Mouse (Mus musculus) kidney, embryonic 14.5 days (tissue): ENCODE data around the gene Cyth4. TPM values are rescaled to one million over a fixed set of nuclear protein-coding genes. Genes with fewer than 3 reads are reported as not detected.
A peak's percentile ranks its signal among the peaks of the same experiment; 100 is the strongest.

Experiments
- ATAC-seq: fragments of 200-750 bp; cut with Nextera tagmentation; 2 replicates; pipeline ENCODE4 v1.8.0; 2017; ENCODE audit warnings: moderate number of reproducible peaks, mild to moderate bottlenecking, moderate TSS enrichment, moderate library complexity; ENCODE audit not compliant: low FRiP score, low TSS enrichment
- H3K27ac ChIP-seq: fragments of 300-500 bp; sonication (generic); 2 replicates; pipeline ENCODE4 v1.5.1; 2014; ENCODE audit warnings: low read depth, mild to moderate bottlenecking, low read length, moderate library complexity, mixed read lengths
- H3K27me3 ChIP-seq: fragments of 300-500 bp; sonication (generic); 2 replicates; pipeline ENCODE4 v1.6.1; 2014; ENCODE audit warnings: mild to moderate bottlenecking, low read length; ENCODE audit not compliant: control insufficient read depth, insufficient read depth
- H3K36me3 ChIP-seq: fragments of 300-500 bp; sonication (generic); 2 replicates; pipeline ENCODE4 v1.6.1; 2014; ENCODE audit warnings: low read length, mixed read lengths; ENCODE audit not compliant: control insufficient read depth, insufficient read depth
- H3K4me1 ChIP-seq: fragments of 300-500 bp; sonication (generic); 2 replicates; pipeline ENCODE4 v1.6.1; 2014; ENCODE audit warnings: low read length, mixed read lengths; ENCODE audit not compliant: control insufficient read depth, insufficient read depth
- H3K4me2 ChIP-seq: fragments of 300-500 bp; sonication (generic); replicated peaks from 2 replicates; pipeline ENCODE4 v1.6.1; 2014; ENCODE audit warnings: low read depth, mild to moderate bottlenecking, low read length
- H3K4me3 ChIP-seq: fragments of 300-500 bp; sonication (generic); 2 replicates; pipeline ENCODE4 v1.5.1; 2014; ENCODE audit warnings: mild to moderate bottlenecking, low read length
- H3K9ac ChIP-seq: fragments of 300-500 bp; sonication (generic); 2 replicates; pipeline ENCODE4 v1.6.1; 2014; ENCODE audit warnings: low read depth, mild to moderate bottlenecking, low read length, moderate library complexity
- H3K9me3 ChIP-seq: fragments of 300-500 bp; sonication (generic); 2 replicates; pipeline ENCODE4 v1.6.1; 2016; ENCODE audit warnings: low read length; ENCODE audit not compliant: control insufficient read depth
- WGBS: fragments of 180-500 bp; shearing (Covaris S2); extraction: QIAGEN DNeasy Blood & Tissue Kit; methylation state at CpG from one replicate; pipeline ENCODE4 v1.1.7; 2014; 5-methylcytosine and 5-hydroxymethylcytosine counted together
- polyA plus RNA-seq: library from polyadenylated mRNA; unstranded; fragments of >200 nt; fragmentation: Nextera tagmentation; extraction: Ambion mirVana; gene quantifications from 2 replicates; pipeline ENCODE4 v1.2.1, GENCODE M21; 2014

Gene Cyth4
- polyA plus RNA-seq, 1 experiment from 2014 or later: 2.6 TPM

DNA sequence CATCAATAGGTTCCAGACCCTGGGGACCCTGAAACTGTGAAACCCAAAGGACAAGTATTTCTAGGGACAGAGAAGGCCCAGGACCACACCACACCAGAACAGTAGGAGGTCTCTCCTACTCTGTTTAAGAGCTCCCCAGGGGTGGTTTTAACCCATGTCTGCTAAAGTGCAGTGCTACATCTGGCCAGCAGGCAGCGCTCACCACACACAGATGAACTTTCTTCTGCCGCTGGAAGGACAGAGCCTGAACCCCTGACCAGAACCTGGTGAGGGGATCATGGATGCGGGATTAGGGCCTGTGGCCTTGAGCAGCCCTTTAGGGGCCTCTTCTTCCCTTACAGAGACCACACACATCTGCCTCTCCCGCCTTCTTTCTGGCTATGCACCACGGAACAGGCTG lies 26.6 kb downstream of the Cyth4 start:
- Histone ChIP-seq H3K27ac (no peak overlapping the region), H3K9ac (no peak overlapping the region), H3K36me3 (no peaks in the 10 kb centered on the region), H3K27me3 (no peaks in the 10 kb centered on the region; the same call in 1 of the 2 replicates), H3K4me3 (no peak overlapping the region), H3K4me1 (peaks cover 2% of the 10 kb centered on the region; the same call in 1 of the 2 replicates), H3K4me2 (no peak overlapping the region), H3K9me3 (no peaks in the 10 kb centered on the region)
- no peak for ATAC-seq
- WGBS: 8% methylated on average over 5 of the region's 5 CpGs

DNA sequence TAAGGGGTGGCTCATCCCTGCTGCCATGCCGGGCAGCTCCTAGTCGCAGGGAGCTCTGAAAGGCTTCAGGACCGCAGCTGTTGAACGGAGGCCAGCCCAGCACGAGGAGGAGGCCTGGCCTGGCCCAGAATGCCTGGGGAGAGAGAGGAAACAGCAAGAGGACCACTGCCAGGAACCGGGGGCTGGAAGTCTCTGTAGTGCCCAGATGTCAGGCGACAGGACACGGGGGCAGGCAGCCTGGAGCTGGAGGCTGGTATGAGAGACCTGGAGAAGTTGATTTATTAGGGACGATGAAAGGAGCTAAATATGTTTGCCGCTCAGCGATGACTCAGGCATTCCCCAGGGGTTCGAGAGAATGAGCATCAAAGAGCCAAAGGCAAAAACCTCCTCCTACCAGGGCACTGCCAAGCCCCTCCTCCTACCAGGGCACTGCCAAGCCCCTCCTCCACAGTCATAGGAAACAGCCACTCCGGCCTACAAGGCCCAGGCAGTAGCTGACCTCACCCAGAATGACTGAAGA lies 27.6 kb downstream of the Cyth4 start:
- H3K4me1 ChIP-seq: peaks cover 2% of the 10 kb centered on the region; the same call in 1 of the 2 replicates
- no peak overlapping the region for H3K27ac ChIP-seq
- 46% methylated on average over 13 of the region's 13 CpGs for WGBS
- H3K9ac ChIP-seq: no peak overlapping the region
- H3K36me3 ChIP-seq: no peaks in the 10 kb centered on the region
- no peak for ATAC-seq
- H3K4me3 ChIP-seq: no peak overlapping the region
- no peak overlapping the region for H3K4me2 ChIP-seq
- H3K27me3 ChIP-seq: no peaks in the 10 kb centered on the region; the same call in 1 of the 2 replicates
- H3K9me3 ChIP-seq: no peaks in the 10 kb centered on the region

DNA sequence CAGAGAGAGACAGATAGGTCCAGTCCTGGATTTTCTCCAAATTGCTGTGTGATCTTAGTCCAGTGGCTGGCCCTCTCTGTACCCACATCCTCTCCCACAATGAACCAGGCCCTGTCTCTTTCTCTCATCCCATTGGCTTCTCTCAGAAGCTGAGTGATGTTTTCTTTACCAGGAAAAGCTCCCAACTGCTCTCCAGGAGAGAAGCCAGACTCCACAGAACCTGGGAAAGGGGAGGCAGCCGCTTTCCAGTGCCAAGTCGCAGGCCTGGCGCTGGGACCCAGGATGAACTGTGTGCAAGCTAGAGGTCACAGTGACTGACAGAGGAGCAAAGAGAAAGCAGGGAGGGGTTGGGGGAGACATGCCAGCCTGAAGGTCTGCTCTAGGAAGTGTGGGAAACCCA lies 28.1 kb downstream of the Cyth4 start:
- Histone ChIP-seq H3K9ac (no peak overlapping the region), H3K36me3 (no peaks in the 10 kb centered on the region), H3K9me3 (no peaks in the 10 kb centered on the region), H3K27me3 (no peaks in the 10 kb centered on the region; the same call in 1 of the 2 replicates), H3K4me1 (peaks cover 2% of the 10 kb centered on the region; the same call in 1 of the 2 replicates), H3K27ac (no peak overlapping the region), H3K4me3 (no peak overlapping the region), H3K4me2 (no peak overlapping the region)
- ATAC-seq: no peak
- WGBS: 74% methylated on average over 3 of the region's 3 CpGs

DNA sequence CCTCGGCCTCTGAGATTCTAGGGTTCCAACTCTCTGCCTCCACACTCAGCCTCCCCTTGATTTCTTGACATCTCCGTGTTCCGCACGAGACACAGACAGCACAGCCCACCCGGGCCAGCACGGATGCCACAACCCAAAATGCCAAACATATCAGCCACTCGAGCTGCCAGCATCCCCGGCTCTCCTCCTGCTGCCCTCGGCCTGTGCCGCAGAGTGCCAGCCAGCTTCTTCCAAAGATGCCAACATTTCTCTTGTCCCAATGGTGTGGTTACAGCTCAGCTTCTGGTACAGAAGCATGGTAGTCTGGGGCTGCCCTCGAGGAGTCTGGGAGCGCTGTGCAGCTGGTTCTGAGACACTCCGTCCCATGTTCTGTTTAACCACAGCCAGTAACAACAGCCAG lies 29.4 kb downstream of the Cyth4 start:
- ATAC-seq: no peak
- no peak overlapping the region for H3K9ac ChIP-seq
- no peaks in the 10 kb centered on the region for H3K36me3 ChIP-seq
- H3K27ac ChIP-seq: no peak overlapping the region
- peaks cover 2% of the 10 kb centered on the region; the same call in 1 of the 2 replicates for H3K4me1 ChIP-seq
- 90% methylated on average over 13 of the region's 13 CpGs for WGBS
- H3K27me3 ChIP-seq: no peaks in the 10 kb centered on the region; the same call in 1 of the 2 replicates
- H3K4me2 ChIP-seq: no peak overlapping the region
- no peaks in the 10 kb centered on the region for H3K9me3 ChIP-seq
- no peak overlapping the region for H3K4me3 ChIP-seq

DNA sequence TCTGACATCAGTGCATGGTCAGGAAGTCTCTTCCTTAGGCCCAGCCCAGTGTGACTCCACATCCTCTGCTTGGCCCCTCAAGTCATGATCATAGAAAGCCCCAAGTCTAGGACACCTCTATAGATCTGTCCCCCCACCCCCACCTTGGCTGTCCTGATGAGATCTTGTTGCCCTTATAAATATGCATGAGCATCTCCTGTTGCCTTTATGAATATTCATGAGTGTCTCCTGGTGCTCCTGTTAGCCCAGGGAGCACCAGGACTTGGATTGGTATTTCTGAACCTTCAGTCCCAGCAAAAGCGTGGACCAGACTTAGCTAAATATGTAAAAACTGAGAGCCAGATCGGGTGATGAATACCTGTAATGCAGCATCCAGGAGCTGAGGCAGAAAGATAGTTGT lies 35.5 kb downstream of the Cyth4 start:
- 70% methylated on average over 2 of the region's 2 CpGs for WGBS
- Histone ChIP-seq H3K27ac (no peak overlapping the region), H3K9me3 (no peaks in the 10 kb centered on the region), H3K4me3 (no peak overlapping the region), H3K4me2 (no peak overlapping the region), H3K9ac (no peak overlapping the region), H3K36me3 (no peaks in the 10 kb centered on the region), H3K27me3 (no peaks in the 10 kb centered on the region; the same call in 1 of the 2 replicates), H3K4me1 (peaks cover 4% of the 10 kb centered on the region; the same call in 1 of the 2 replicates)
- ATAC-seq: no peak

DNA sequence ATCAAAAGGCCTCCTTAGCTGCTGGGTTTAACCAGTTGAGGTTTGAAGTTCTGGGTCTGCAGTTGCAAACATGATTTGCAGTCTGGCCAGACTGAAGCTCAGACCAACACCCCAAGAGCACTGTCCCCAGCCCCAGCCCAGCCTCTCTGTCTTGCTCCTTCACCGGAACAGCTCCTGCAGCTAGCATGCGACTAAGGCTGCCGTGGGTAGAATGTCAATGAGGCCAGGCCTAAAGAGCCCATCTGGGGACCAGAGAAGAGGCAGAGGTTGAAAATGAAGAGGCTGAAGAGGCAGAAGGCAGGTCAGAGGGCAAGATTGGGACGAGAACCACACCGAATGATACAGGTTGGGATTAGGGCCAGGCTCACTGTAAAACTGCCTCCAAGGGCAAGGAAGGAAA lies 36.6 kb downstream of the Cyth4 start:
- peaks cover 4% of the 10 kb centered on the region; the same call in 1 of the 2 replicates for H3K4me1 ChIP-seq
- H3K4me3 ChIP-seq: no peak overlapping the region
- no peak overlapping the region for H3K9ac ChIP-seq
- 66% methylated on average over 5 of the region's 5 CpGs for WGBS
- no peak for ATAC-seq
- H3K4me2 ChIP-seq: no peak overlapping the region
- H3K27me3 ChIP-seq: peaks cover under 1% of the 10 kb centered on the region; the same call in 1 of the 2 replicates
- no peaks in the 10 kb centered on the region for H3K36me3 ChIP-seq
- no peak overlapping the region for H3K27ac ChIP-seq
- no peaks in the 10 kb centered on the region for H3K9me3 ChIP-seq

DNA sequence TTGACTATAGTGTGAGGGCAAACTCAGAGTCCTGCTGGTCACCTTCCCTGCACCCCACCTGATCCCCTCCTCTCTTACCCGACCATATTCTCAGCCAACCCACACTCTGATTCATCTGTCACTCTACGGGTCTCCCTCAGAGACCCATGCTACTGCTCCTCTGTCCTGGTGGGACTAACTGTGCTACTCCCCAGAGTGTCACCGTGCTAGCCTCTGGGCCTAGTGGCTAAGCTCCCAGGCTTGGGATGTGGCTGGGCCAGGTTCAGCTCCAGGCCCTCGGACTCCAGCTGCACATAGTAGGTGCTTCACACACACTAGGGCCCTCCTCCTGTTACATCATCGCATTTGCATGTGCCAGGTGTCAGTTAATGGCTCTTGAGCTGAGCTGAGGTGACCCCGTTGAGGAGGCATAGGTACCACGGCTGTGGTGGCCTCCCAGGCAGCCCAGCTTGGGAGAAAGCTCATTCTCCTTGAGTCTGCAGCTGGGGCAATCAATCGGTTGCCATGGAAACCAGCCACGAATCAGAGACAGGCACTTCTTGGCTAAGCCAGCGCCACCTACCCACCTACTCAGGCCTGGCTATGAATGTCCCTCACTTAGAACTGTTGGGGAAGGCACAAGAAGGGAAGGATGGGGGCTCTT lies 37.4 kb downstream of the Cyth4 start:
- Histone ChIP-seq H3K4me1 (peaks cover 4% of the 10 kb centered on the region; the same call in 1 of the 2 replicates), H3K9ac (no peak overlapping the region), H3K36me3 (no peaks in the 10 kb centered on the region), H3K4me2 (no peak overlapping the region), H3K9me3 (no peaks in the 10 kb centered on the region), H3K27me3 (0 out of 2 replicates have a peak, but pooled peaks cover 3% of the 10 kb centered on the region), H3K27ac (no peak overlapping the region), H3K4me3 (no peak overlapping the region)
- ATAC-seq: peak; percentile 50; the same call in 1 of the 2 replicates
- 27% methylated on average over 10 of the region's 10 CpGs for WGBS

DNA sequence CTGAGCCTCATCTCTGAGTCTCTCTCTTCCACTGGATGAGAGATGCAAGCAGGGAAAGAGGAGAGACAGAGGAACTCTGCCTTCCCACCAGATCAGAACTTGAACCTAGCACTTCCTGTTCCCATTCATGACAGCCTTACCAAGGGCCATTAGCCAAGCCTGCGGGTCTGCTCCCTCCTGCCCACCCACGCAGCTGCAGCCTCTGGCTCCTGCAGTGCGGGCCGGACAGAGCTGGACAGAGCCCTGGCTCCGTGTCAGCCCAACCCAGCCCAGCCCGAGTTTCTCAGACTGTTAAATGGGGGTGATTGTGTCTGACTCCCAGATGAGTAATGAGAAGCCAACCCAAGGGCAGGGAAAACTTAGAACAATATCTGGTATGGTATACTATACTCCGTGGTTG lies 38.4 kb downstream of the Cyth4 start:
- H3K9me3 ChIP-seq: no peaks in the 10 kb centered on the region
- H3K4me1 ChIP-seq: peaks cover 4% of the 10 kb centered on the region; the same call in 1 of the 2 replicates
- no peaks in the 10 kb centered on the region for H3K36me3 ChIP-seq
- WGBS: 10% methylated on average over 7 of the region's 7 CpGs
- H3K4me2 ChIP-seq: no peak overlapping the region
- H3K27me3 ChIP-seq: 0 out of 2 replicates have a peak, but pooled peaks cover 6% of the 10 kb centered on the region
- H3K27ac ChIP-seq: no peak overlapping the region
- peak; percentile 61; the same call in 1 of the 2 replicates for ATAC-seq
- H3K9ac ChIP-seq: no peak overlapping the region
- H3K4me3 ChIP-seq: no peak overlapping the region

DNA sequence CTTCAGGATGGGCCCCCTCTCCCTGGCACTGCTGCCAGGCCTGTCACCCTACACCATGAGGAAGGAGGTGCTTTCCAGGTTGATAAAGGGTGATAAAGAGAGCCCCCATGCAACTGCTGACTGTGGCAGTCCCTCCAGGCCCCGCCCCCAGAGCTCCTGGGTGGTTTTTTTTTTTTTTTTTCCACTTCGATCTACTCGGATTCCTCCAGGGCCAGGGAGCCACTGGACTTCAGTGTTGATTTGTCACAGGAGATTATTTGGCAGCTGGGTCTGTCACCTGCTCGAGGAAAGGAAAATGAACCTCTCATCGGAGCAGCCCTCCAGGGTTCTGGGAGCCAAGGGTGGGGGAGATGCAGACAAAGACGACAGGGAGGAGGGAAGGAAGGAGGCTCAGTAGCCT lies 46.8 kb downstream of the Cyth4 start:
- WGBS: 21% methylated on average over 6 of the region's 6 CpGs
- Histone ChIP-seq H3K4me3 (no peak overlapping the region), H3K4me1 (no peaks in the 10 kb centered on the region), H3K4me2 (no peak overlapping the region), H3K9me3 (no peaks in the 10 kb centered on the region), H3K36me3 (no peaks in the 10 kb centered on the region), H3K27me3 (0 out of 2 replicates have a peak, but pooled peaks cover 3% of the 10 kb centered on the region), H3K9ac (no peak overlapping the region), H3K27ac (no peak overlapping the region)
- ATAC-seq: no peak
